Mouse (Mus musculus) midbrain, embryonic 10.5 days (tissue): ENCODE measurements around the gene Abi1. TPM values are rescaled to one million over a fixed set of nuclear protein-coding genes. Genes with fewer than 3 reads are reported as not detected.

Source experiments
- DNase-seq: peaks from one replicate; pipeline ENCODE4 v3.0.0-alpha.2; 2017; ENCODE audit warnings: low spot score
- H3K27ac ChIP-seq: fragments of 300-500 bp; sonication (generic); replicated peaks from 2 replicates; pipeline ENCODE4 v1.5.1; 2016; ENCODE audit warnings: mild to moderate bottlenecking
- H3K27me3 ChIP-seq: fragments of 300-500 bp; sonication (generic); 2 replicates; pipeline ENCODE4 v1.6.1; 2016; ENCODE audit warnings: low read depth, mild to moderate bottlenecking; ENCODE audit not compliant: poor library complexity, severe bottlenecking
- H3K36me3 ChIP-seq: fragments of 300-500 bp; sonication (generic); 2 replicates; pipeline ENCODE4 v1.6.1; 2016; ENCODE audit warnings: mild to moderate bottlenecking, moderate library complexity
- H3K4me1 ChIP-seq: fragments of 300-500 bp; sonication (generic); 2 replicates; pipeline ENCODE4 v1.6.1; 2016
- H3K4me3 ChIP-seq: fragments of 300-500 bp; sonication (generic); 2 replicates; pipeline ENCODE4 v1.5.1; 2016; ENCODE audit warnings: mild to moderate bottlenecking, moderate library complexity
- H3K9me3 ChIP-seq: fragments of 300-500 bp; sonication (generic); replicated peaks from 2 replicates; pipeline ENCODE4 v1.6.1; 2016; ENCODE audit warnings: mild to moderate bottlenecking
- WGBS: fragments of 180-500 bp; shearing (Covaris S2); methylation state at CpG from one replicate; pipeline ENCODE4 v1.1.7; 2016; 5-methylcytosine and 5-hydroxymethylcytosine counted together
- polyA plus RNA-seq: library from polyadenylated mRNA; unstranded; fragments of >200 nt; fragmentation: Nextera tagmentation; extraction: Ambion mirVana; gene quantifications from 2 replicates; pipeline ENCODE4 v1.2.1, GENCODE M21; 2016

Abi1 gene
- polyA plus RNA-seq, 1 experiment from 2014 or later = 32.2 TPM

- Histone ChIP-seq H3K4me1 (no peaks in the 10 kb centered on the region), H3K4me3 (no peak overlapping the region), H3K27ac (no peak overlapping the region), H3K9me3 (no peaks in the 10 kb centered on the region; the same call in 1 of the 2 replicates), H3K27me3 (no peaks in the 10 kb centered on the region), H3K36me3 (peaks cover 7% of the 10 kb centered on the region; the same call in 1 of the 2 replicates)
- WGBS = 90% methylated on average over 2 of the region's 2 CpGs
- no peak for DNase-seq
These were observed 41.2 kb downstream of the Abi1 start for GRCm38 (mm10) chr2:22998804-22999203.

- no peaks in the 10 kb centered on the region for H3K4me1 ChIP-seq
- WGBS = 93% methylated on average over 2 of the region's 2 CpGs
- no peaks in the 10 kb centered on the region for H3K27me3 ChIP-seq
- peaks cover 12% of the 10 kb centered on the region; the same call in 1 of the 2 replicates for H3K36me3 ChIP-seq
- H3K9me3 ChIP-seq = no peaks in the 10 kb centered on the region; the same call in 1 of the 2 replicates
- no peak overlapping the region for H3K27ac ChIP-seq
- H3K4me3 ChIP-seq = no peak overlapping the region
- no peak for DNase-seq
These were observed 42.0 kb downstream of the Abi1 start for GRCm38 (mm10) chr2:22998015-22998414.

GRCm38 (mm10) chr2:22996071-22996470, 44.0 kb downstream of the Abi1 start:
- Histone ChIP-seq H3K27me3 (no peaks in the 10 kb centered on the region), H3K4me1 (no peaks in the 10 kb centered on the region), H3K4me3 (no peak overlapping the region), H3K36me3 (peaks cover 12% of the 10 kb centered on the region; the same call in 1 of the 2 replicates), H3K9me3 (no peaks in the 10 kb centered on the region), H3K27ac (no peak overlapping the region)
- no peak for DNase-seq

GRCm38 (mm10) chr2:22985973-22986657, 53.9 kb downstream of the Abi1 start:
- H3K27me3 ChIP-seq = no peaks in the 10 kb centered on the region
- no peak overlapping the region for H3K27ac ChIP-seq
- no peaks in the 10 kb centered on the region for H3K4me1 ChIP-seq
- WGBS = 68% methylated on average over 2 of the region's 2 CpGs
- no peak overlapping the region for H3K4me3 ChIP-seq
- H3K36me3 ChIP-seq = no peaks in the 10 kb centered on the region
- H3K9me3 ChIP-seq = no peaks in the 10 kb centered on the region
- no peak for DNase-seq

GRCm38 (mm10) chr2:22977387-22977973, 62.6 kb downstream of the Abi1 start:
- no peaks in the 10 kb centered on the region for H3K9me3 ChIP-seq
- DNase-seq = no peak
- H3K36me3 ChIP-seq = no peaks in the 10 kb centered on the region
- H3K4me3 ChIP-seq = no peak overlapping the region
- WGBS = 95% methylated on average over 3 of the region's 3 CpGs
- no peak overlapping the region for H3K27ac ChIP-seq
- no peaks in the 10 kb centered on the region for H3K27me3 ChIP-seq
- no peaks in the 10 kb centered on the region for H3K4me1 ChIP-seq

- 94% methylated on average over 3 of the region's 3 CpGs for WGBS
- Histone ChIP-seq H3K27ac (no peak overlapping the region), H3K9me3 (no peaks in the 10 kb centered on the region)
These were observed 77.1 kb downstream of the Abi1 start for GRCm38 (mm10) chr2:22962970-22963369.

GRCm38 (mm10) chr2:22962242-22962641, 77.8 kb downstream of the Abi1 start:
- no peak overlapping the region for H3K27ac ChIP-seq
- no peaks in the 10 kb centered on the region for H3K27me3 ChIP-seq
- H3K4me1 ChIP-seq = no peaks in the 10 kb centered on the region
- 94% methylated on average over 8 of the region's 8 CpGs for WGBS
- no peak overlapping the region for H3K4me3 ChIP-seq
- H3K36me3 ChIP-seq = no peaks in the 10 kb centered on the region
- DNase-seq = no peak
- no peaks in the 10 kb centered on the region for H3K9me3 ChIP-seq

More at GRCm38 (mm10) chr2:22962970-22963369, 77.1 kb downstream of the Abi1 start:
- Histone ChIP-seq H3K36me3 (no peaks in the 10 kb centered on the region), H3K27me3 (no peaks in the 10 kb centered on the region), H3K4me1 (no peaks in the 10 kb centered on the region), H3K4me3 (no peak overlapping the region)
- DNase-seq = no peak

- no peaks in the 10 kb centered on the region for H3K4me1 ChIP-seq
- 99% methylated on average over 2 of the region's 2 CpGs for WGBS
- DNase-seq = no peak
- H3K36me3 ChIP-seq = no peaks in the 10 kb centered on the region
- H3K9me3 ChIP-seq = no peaks in the 10 kb centered on the region
- H3K27me3 ChIP-seq = no peaks in the 10 kb centered on the region
- H3K27ac ChIP-seq = no peak overlapping the region
- H3K4me3 ChIP-seq = no peak overlapping the region
These were observed 78.4 kb downstream of the Abi1 start for GRCm38 (mm10) chr2:22961681-22962080.

GRCm38 (mm10) chr2:22957415-22957814, 82.6 kb downstream of the Abi1 start:
- no peak overlapping the region for H3K4me3 ChIP-seq
- H3K36me3 ChIP-seq = no peaks in the 10 kb centered on the region
- no peak for DNase-seq
- H3K27me3 ChIP-seq = no peaks in the 10 kb centered on the region
- H3K9me3 ChIP-seq = no peaks in the 10 kb centered on the region
- no peaks in the 10 kb centered on the region for H3K4me1 ChIP-seq
- WGBS = 93% methylated on average over 1 of the region's 1 CpGs
- no peak overlapping the region for H3K27ac ChIP-seq

- no peak for DNase-seq
- H3K4me3 ChIP-seq = no peak overlapping the region
- WGBS = 91% methylated on average over 5 of the region's 5 CpGs
These were observed 84.1 kb downstream of the Abi1 start for GRCm38 (mm10) chr2:22955914-22956313.

GRCm38 (mm10) chr2:22954278-22954677, 85.8 kb downstream of the Abi1 start:
- H3K36me3 ChIP-seq = no peaks in the 10 kb centered on the region
- no peak overlapping the region for H3K4me3 ChIP-seq
- no peaks in the 10 kb centered on the region for H3K9me3 ChIP-seq
- no peaks in the 10 kb centered on the region for H3K27me3 ChIP-seq
- no peak overlapping the region for H3K27ac ChIP-seq
- 91% methylated on average over 4 of the region's 4 CpGs for WGBS
- DNase-seq = no peak
- H3K4me1 ChIP-seq = no peaks in the 10 kb centered on the region

More at GRCm38 (mm10) chr2:22955914-22956313, 84.1 kb downstream of the Abi1 start:
- no peaks in the 10 kb centered on the region for H3K27me3 ChIP-seq
- H3K9me3 ChIP-seq = no peaks in the 10 kb centered on the region
- H3K36me3 ChIP-seq = no peaks in the 10 kb centered on the region
- H3K27ac ChIP-seq = no peak overlapping the region
- no peaks in the 10 kb centered on the region for H3K4me1 ChIP-seq

GRCm38 (mm10) chr2:22949956-22950355, 90.1 kb downstream of the Abi1 start:
- Histone ChIP-seq H3K4me3 (no peak overlapping the region), H3K27ac (no peak overlapping the region), H3K36me3 (peaks cover 16% of the 10 kb centered on the region), H3K9me3 (no peaks in the 10 kb centered on the region), H3K4me1 (no peaks in the 10 kb centered on the region), H3K27me3 (no peaks in the 10 kb centered on the region)
- DNase-seq = no peak
- 61% methylated on average over 4 of the region's 4 CpGs for WGBS

- Histone ChIP-seq H3K27ac (no peak overlapping the region), H3K4me3 (no peak overlapping the region), H3K27me3 (no peaks in the 10 kb centered on the region), H3K4me1 (no peaks in the 10 kb centered on the region), H3K36me3 (peaks cover 52% of the 10 kb centered on the region), H3K9me3 (no peaks in the 10 kb centered on the region)
- 92% methylated on average over 1 of the region's 1 CpGs for WGBS
- no peak for DNase-seq
These were observed 106.5 kb downstream of the Abi1 start for GRCm38 (mm10) chr2:22933556-22933955.
